Mouse (Mus musculus) thymus, postnatal 4 days (tissue): ENCODE measurements at regions not wholly inside any gene's neighbourhood (a gene's known extent, or its start where the extent isn't known, plus 50 kb on each side); places are given as distances from the start of the nearest gene placed in this dataset.
"Not testable (repeated sequence)": the region's sequence is repeated elsewhere in the genome, so short reads cannot be mapped to it uniquely, and the experiment has no call there.

Experiments used
- DNase-seq: peaks from one replicate; pipeline ENCODE4 v3.0.0; 2021

DNA sequence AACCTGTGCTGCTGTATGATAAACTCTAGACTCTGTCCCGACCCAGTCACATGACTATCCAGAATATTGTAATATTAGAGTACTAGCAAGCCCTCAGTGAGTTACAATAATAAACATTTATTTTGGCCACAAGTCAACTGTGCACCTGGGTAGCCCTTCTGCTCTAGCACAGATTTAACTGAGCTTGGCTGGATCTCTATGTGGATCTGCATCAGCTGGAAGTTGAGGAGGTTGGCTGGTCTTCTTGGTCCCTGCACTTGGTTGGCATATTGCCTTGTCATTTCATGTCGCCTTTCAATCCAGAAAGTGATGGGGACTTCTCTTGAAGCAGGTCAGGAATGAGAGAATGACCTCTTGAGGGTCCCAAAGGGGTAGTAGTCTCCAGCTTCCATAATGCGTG is 191.5 kb downstream of the Kctd12 start:
- no peak for DNase-seq

DNA sequence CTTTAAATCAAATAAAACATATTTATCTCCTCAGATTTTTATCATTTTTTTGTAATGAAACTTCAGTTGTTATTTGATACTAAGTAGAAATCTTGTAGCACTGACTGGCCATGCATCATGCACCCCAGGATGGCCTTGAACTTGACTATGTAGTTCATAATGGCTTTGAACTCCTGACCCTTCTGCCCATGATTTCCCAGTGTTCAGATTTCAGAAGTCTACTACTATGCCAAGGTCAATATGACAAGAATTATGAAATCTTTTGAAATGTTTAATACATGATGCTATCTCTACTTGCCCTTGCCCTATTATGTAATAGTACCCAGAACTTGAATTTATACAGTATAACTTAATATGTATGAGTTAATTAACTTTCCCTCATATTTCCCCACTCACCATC is 200.2 kb downstream of the Kctd12 start:
- DNase-seq = no peak

GRCm38 (mm10) chr14:102769716-102770115 is 212.7 kb downstream of the Kctd12 start:
- peak; percentile 49 for DNase-seq

GRCm38 (mm10) chr14:102748687-102749086 is 233.8 kb downstream of the Kctd12 start:
- DNase-seq = no peak

DNA sequence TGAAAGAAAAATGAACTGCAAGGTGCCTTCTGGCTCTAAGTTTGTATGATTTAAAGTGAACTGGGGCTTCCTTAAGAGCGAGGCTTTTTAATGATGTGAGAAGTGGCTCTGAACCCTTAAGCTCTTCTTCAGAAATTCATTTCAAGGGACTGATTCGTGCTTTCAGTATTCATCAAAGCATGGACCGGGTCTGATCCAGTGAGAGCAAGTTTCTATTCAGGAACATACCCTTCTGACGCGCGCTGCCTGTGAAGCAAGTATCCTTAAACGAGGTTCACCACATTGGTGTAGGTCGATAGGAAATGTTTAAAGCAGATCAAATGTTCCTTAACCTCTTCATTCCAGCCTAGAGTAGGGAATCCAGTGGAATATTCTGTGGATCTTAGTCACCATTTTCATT is 240.1 kb downstream of the Kctd12 start:
- no peak for DNase-seq

DNA sequence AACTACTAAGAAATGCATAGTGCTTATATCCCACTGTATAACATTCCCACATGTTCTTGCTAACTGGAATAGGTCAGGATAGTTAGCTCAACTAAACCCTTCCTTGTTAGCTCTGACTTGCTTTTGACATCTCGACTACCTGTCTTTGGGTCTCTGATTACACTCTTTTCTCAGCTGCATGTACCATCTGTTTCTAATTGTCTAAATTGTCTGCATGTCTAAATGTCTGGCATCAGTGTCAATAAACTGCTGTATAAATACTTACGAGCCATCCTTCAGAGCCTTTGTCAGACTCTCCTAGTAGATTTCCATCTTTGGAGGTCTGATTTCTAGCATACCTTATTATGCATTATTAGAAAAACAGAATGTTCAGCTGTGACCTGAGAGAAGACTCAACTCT is 245.8 kb downstream of the Kctd12 start:
- DNase-seq = no peak

DNA sequence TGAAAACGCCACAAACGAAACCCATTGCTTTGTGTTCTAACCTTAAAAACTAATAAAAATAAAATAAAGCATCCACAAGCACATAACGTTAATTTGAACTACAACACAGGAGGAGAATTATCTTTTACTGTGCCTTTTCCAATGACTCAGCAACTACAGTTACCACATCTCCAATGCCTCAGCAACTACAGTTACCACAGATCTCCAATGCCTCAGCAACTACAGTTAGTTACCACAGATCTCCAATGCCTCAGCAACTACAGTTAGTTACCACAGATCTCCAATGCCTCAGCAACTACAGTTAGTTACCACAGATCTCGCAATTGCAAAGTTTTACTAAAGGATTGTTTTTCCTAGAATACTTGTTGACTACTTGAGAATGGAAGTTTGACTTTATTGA is 248.7 kb downstream of the Kctd12 start:
- not testable (repeated sequence) for DNase-seq

- DNase-seq = no peak
These were observed 250.7 kb downstream of the Kctd12 start for GRCm38 (mm10) chr14:102731746-102732145.

DNA sequence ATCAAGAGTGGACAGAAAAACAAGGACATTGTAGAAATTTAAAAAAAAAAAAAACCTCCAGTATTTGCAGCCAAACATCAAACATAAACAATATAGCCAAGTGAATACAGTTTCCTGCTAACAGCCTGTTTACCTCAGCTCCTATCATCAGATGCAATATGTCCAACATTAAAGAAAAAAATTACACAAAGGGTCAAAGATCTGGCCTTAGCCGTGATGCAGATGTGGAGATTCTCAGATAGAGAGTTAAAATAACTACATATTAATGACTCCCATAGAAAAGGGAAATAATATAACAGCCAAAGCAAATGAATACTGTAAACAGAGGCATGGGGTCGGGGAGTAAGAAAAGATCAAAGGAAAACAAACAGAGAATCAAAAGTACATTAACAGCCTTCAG is 259.8 kb downstream of the Kctd12 start:
- DNase-seq = no peak

GRCm38 (mm10) chr14:102718558-102718957 is 263.9 kb downstream of the Kctd12 start:
- no peak for DNase-seq

GRCm38 (mm10) chr14:102712600-102712999 is 269.8 kb downstream of the Kctd12 start:
- DNase-seq = no peak

DNA sequence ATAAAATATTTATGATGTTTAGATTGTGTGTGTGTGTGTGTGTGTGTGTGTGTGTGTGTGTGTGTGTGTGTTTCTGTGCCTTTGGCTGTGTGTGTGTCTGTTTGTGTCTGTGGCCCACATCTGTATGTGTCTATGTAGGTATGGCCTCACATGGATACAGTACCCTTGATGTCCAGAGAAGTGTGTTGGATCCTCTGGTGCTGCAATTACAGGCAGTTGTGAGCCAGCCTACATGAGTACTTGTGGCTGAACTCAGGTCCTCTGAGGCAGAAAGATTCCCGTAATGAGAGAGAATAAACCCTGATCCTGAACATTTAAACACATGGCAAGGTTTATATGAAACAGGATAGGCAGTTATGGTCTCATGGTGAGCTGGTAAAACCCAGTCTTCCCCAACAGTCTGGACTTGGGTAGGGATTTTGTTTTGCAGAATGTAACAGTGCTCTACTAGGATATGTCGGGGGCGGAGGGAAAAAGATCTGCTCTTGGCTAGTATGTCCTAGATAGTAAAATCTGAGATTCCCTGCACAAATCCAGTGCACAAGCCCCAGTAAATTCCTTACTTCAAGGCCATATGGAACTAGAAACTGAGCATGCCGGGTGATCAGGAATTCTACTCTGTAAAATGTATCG is 275.6 kb downstream of the Kctd12 start:
- no peak for DNase-seq

DNA sequence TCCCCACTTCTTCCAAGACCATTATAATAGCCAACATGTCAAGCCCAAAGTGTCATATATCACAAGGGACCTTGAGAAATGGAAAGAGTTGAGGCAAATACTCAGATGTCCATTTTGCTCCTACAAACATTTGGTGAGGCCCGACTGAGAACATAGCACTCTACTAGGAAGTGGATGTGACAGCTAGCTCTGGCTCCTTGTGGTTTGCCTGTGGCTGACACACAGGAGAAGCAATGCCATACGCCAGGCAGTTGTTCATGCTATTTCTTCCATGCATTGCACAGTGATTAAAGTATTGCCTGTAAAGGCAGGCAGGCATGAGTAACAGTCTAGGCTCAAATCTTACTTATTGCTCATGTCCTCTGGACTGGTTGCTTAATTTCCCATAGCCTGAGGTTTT is 281.3 kb downstream of the Kctd12 start:
- DNase-seq = no peak

DNA sequence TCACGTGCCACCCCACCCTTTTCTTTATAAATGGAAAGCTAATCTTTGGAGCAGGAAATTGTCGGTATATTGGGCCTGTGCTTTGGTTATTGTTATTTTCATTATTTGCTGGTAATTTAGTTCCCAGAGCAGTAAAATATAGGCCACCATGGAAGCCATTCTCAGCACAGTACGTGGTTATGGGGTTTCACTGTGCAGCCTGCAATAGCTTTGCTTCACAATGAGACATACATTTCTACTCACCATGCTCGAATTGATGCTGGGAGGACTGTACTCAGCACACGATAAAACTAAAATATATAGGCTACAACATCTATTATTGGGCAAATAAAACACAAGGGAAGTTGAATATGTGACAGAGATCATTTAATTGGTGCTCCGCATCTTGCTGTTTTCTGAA is 282.0 kb downstream of the Kctd12 start:
- DNase-seq = no peak

DNA sequence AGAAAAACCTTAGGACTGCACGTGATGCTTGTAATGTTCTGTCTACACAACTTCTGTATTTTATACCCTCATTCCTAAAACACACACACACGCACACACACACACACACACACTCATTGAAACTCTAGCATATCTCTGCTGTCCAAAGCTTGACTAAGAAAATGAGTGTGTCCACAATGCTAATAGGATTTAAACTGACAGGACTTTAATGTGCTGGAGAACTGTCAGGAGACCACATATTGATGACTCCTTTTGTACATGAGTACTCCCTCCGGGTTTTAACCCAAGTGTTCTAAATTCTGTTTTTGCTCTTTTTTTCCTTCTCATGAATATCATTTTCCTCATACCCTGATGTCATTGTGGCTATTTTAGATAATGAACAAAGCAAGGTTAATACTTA is 283.4 kb downstream of the Kctd12 start:
- DNase-seq = no peak

DNA sequence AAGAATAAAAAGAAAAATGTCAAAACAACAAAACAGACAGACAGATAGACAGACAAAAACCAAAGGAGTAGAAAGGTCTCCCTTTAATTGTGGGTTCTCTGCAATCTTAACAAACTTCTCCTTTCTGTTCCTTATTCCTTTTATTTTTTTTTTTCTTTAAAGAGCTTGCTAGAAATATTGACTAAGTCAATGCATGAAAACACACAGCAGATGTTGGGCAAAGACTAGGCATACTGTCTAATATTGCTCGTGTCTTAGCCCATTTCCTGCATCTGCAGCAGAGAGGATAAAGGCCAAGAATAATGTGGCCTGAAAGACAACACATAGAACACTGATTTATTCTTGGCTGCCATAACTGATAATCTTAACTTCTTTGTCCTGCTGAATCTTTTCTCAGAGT is 295.6 kb downstream of the Kctd12 start:
- no peak for DNase-seq

DNA sequence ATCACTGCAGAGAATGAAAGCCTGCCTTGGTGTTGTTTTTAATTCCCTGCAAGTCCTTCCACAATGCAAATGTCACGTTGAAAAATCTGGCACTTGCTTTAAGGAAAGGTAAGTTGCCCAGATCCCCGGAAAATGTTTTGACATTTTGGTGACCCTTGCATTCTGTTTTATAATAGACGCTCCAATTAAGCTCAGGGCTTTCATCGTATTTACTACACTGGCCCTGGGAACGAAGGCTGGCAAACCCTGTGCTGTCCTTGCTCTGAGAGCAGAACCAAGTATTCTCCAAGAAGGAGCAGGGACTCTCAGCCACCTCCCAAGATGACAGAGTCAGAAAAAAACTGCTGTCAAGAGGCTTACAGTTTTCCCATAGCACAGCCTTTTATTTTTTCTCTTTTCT is 305.9 kb downstream of the Kctd12 start:
- no peak for DNase-seq

- DNase-seq = no peak
These were observed 307.8 kb downstream of the Kctd12 start for GRCm38 (mm10) chr14:102674635-102675034.

DNA sequence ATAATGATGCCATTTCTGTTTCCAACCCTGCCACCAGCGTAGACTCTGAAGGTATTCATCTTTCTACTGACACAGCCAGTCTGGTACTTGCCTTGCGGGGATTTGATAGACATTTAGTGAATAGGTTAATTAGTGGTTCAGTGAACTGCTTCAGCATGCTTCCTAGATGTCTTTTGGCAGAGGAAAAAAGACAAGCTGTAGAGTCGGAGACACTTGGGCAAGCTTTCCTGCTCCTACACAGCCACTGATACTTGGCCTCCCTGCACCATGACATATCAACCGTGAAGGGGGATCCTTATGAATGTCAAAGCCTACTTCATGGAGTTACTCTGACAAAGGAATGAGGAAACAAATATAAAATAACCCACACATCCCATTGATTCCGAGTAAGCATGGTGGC is 308.7 kb downstream of the Kctd12 start:
- no peak for DNase-seq

DNA sequence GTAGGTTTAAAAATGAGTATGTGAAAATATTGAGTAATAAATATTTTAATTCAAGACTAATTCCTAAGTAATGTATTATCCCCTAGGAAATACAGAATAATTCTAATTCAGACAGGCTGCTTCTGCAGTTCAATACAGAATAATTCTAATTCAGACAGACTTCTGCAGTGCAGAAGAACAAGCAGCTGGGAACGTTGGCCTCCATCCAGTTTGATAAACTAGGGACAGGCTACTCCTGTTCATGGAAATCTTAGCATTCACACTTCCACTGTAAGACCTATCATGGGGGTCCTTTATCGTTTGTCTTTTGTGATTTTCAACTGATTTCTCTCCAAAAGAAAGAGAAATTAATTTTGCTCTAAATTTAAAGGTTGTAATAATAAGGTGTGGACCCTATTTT is 319.2 kb downstream of the Kctd12 start:
- DNase-seq = no peak

DNA sequence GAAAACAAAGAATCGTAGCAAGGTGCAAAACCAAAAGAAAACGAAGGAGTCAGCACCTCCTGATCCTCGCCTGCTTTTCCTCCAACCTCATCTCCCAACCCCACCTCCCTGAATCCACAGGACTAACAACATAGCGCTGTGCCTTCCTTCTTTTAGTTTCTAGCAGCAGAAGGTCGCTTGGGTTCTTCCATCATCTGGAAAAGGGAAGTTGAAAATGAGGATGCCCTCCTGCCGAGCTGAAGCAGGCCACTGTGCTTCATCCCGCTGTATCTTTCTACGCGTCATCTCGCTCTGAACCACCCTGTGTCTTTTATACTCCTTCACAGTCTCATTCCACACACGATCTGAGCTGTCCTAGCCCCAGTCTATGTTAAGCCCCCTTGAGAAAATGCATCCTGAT is 322.1 kb downstream of the Kctd12 start:
- no peak for DNase-seq

GRCm38 (mm10) chr14:102656235-102656634 is 326.2 kb downstream of the Kctd12 start:
- DNase-seq = no peak

GRCm38 (mm10) chr14:102629601-102630000 is 352.8 kb downstream of the Kctd12 start:
- no peak for DNase-seq

GRCm38 (mm10) chr14:102621546-102621945 is 360.9 kb downstream of the Kctd12 start:
- no peak for DNase-seq

DNA sequence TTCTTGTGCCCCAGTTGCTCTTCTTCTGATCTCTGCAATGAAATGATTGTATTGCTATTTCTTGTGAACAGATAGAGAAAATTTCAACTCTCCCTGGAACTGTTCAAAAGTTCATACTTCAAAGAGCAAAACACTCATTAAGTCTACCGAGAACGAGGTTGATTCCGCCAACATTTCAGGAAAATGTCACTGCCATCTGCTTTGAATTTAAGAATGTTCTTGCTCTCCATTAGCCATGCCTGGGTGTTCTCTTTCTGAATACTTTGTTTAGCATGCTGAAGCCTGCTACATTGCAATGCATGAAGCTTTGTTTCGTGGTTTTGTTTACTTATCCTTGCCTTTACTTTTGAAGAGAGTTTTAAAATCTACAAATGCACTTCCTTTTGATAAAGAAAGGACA is 363.4 kb downstream of the Kctd12 start:
- no peak for DNase-seq
